Mouse (Mus musculus) adrenal gland, postnatal 25 days (tissue): Measurements from ENCODE around the gene Galnt5. TPM values are rescaled to one million over a fixed set of nuclear protein-coding genes. Genes with fewer than 3 reads are reported as not detected.

Experiments used
- DNase-seq: peaks from one replicate; pipeline ENCODE4 v3.0.0; 2021; ENCODE audit warnings: mixed read lengths
- long read RNA-seq: library from polyadenylated mRNA; stranded (forward); transcript quantifications from one replicate; pipeline ENCODE4 v2.0.0, GENCODE M21; 2021
- total RNA-seq: library from RNA; stranded (reverse); gene quantifications from 2 replicates; pipeline ENCODE4 v1.2.3, GENCODE M21; 2021

The Galnt5 gene
- not detected in 2 replicates for total RNA-seq
- long read RNA-seq, result 0 reads

- DNase-seq, result no peak
Observed at GRCm38 (mm10) chr2:57997752-57998430, at the start of gene Galnt5. Galnt5 (plus strand) TSS chr2:57997884.

- no peak for DNase-seq
Observed at GRCm38 (mm10) chr2:57951620-57952019, 46.1 kb upstream of the Galnt5 start.

- DNase-seq, result no peak
Observed at GRCm38 (mm10) chr2:57960786-57961185, 36.9 kb upstream of the Galnt5 start.

GRCm38 (mm10) chr2:57982248-57982647 lies 15.4 kb upstream of the Galnt5 start:
- no peak for DNase-seq

- no peak for DNase-seq
Observed at GRCm38 (mm10) chr2:57991084-57991483, 6.6 kb upstream of the Galnt5 start.

GRCm38 (mm10) chr2:58001497-58001896 lies 3.8 kb downstream of the Galnt5 start:
- no peak for DNase-seq

GRCm38 (mm10) chr2:58007081-58007480 lies 9.4 kb downstream of the Galnt5 start:
- no peak for DNase-seq

- DNase-seq, result no peak
Observed at GRCm38 (mm10) chr2:58023556-58023955, 25.9 kb downstream of the Galnt5 start.

- DNase-seq, result no peak
Observed at GRCm38 (mm10) chr2:58026740-58027139, 29.1 kb downstream of the Galnt5 start.

- no peak for DNase-seq
Observed at GRCm38 (mm10) chr2:58029404-58029803, 31.7 kb downstream of the Galnt5 start.

GRCm38 (mm10) chr2:58031431-58031830 lies 33.7 kb downstream of the Galnt5 start:
- no peak for DNase-seq

GRCm38 (mm10) chr2:58035635-58036034 lies 38.0 kb downstream of the Galnt5 start:
- no peak for DNase-seq

GRCm38 (mm10) chr2:58036926-58037325 lies 39.2 kb downstream of the Galnt5 start:
- no peak for DNase-seq

GRCm38 (mm10) chr2:58041867-58042266 lies 44.2 kb downstream of the Galnt5 start:
- no peak for DNase-seq

- no peak for DNase-seq
Observed at GRCm38 (mm10) chr2:58052821-58053581, 55.3 kb downstream of the Galnt5 start, which contains the start of gene Ermn. Ermn (minus strand) TSS chr2:58052864.

- DNase-seq, result peak; percentile 38
Observed at GRCm38 (mm10) chr2:58055383-58055782, 57.7 kb downstream of the Galnt5 start.

- DNase-seq, result no peak
Observed at GRCm38 (mm10) chr2:58079849-58080248, 82.2 kb downstream of the Galnt5 start.

GRCm38 (mm10) chr2:58086420-58086819 lies 88.7 kb downstream of the Galnt5 start:
- DNase-seq, result no peak

- DNase-seq, result no peak
Observed at GRCm38 (mm10) chr2:58094818-58095217, 97.1 kb downstream of the Galnt5 start.
